Mouse (Mus musculus): Measurements from ENCODE around the gene Styx.
"Not testable (repeated sequence)": the region's sequence is repeated elsewhere in the genome, so short reads cannot be mapped to it uniquely, and the experiment has no call there.

Styx gene

DNA sequence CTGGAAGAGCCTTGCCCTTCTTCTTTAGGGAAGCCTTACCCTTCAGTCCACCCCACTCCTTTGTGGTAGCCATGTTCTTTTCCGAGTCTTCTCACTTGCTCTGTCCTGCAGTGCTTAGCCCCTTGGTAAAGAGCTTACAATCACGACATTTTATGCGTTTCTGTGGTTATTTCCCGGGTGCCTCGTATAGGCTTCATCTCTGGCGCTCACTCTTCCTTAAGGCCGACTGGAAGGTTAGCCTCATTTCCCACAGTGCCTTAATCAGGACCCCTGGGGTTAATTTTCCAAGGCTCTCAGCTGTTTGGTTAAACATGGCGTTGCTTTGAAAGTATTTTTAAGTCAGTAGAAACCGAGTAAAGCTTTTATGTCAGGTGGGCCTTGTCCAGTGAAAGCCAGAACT is 88.5 kb downstream of the Styx start:
- DNase-seq (ENCODE audit: low spot score), result no peak

GRCm38 (mm10) chr14:45441291-45441690 is 90.4 kb downstream of the Styx start:
- DNase-seq (ENCODE audit: low spot score), result no peak

- no peak for DNase-seq (ENCODE audit: low spot score)
These were observed 92.1 kb downstream of the Styx start for GRCm38 (mm10) chr14:45442781-45443560.

GRCm38 (mm10) chr14:45444870-45445269 is 94.0 kb downstream of the Styx start:
- no peak for DNase-seq (ENCODE audit: low spot score)

- no peak for DNase-seq (ENCODE audit: low spot score)
These were observed 94.6 kb downstream of the Styx start for GRCm38 (mm10) chr14:45445445-45445844.

GRCm38 (mm10) chr14:45446777-45447176 is 95.9 kb downstream of the Styx start:
- DNase-seq (ENCODE audit: low spot score), result no peak

- no peak for DNase-seq (ENCODE audit: low spot score)
These were observed 100.2 kb downstream of the Styx start for GRCm38 (mm10) chr14:45451090-45451489.

DNA sequence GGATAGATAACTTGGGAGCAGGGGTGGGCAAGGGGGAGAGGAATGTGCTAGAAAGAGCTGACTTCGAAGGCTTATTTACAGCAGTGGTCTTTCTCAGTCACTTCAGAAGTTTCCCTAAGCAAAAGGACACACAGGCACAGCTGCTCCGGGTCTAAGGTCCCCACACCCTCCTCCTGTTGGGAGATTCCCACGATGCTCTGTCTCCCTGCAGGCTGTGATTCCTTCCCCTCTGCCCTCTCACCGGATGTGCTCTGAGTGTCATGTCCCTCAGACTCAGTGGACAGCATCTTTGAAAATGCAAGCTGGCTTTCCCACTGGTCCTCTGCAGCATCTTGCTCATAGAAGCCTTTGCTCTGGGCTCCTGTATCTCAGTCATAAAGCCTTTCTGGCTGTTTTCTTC is 101.3 kb downstream of the Styx start:
- no peak for DNase-seq (ENCODE audit: low spot score)

GRCm38 (mm10) chr14:45452861-45453512 is 102.1 kb downstream of the Styx start:
- DNase-seq (ENCODE audit: low spot score), result no peak

GRCm38 (mm10) chr14:45453538-45454233 is 102.8 kb downstream of the Styx start:
- DNase-seq (ENCODE audit: low spot score), result peak; percentile 45

DNA sequence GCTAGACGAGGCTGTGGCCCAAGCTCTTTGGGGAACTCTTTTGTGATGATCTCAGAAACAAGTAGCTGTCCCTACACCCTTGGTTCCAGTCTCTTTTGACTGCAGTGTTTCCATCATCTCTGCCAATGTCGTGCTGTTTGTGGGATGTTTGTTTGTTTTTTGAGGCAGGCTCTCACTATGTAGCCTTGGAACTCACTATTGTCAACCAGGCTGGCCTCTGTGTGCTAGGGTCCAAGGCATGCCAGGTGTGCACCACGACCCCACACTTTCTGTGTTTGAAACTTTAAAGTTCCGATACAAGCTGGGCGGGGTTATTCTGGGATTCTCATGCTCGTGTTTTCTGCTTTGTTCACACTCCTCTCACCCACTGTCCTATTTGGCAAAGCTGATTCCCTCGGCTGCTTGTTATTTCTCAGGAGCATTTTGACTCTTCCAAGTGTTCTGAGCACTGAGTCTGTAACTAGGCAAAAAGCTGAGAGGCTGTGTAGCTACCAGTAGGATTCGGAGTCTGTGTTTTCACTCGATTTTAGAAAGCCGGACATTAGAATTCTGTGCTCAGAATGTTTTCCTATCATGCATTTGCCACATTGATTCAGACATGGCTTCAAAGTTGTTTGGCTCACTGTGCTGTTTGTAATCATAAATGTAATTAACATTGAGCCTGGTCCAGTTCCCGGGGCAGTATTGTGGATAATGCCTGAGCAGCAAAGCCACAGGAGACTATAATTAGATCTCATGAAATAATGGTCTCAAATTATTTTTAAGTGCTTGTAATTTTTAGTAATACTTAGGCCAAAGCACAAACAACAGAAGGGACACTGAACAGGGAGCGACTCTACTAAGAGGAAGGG is 105.0 kb downstream of the Styx start:
- peak; percentile 89 for DNase-seq (ENCODE audit: low spot score)

DNA sequence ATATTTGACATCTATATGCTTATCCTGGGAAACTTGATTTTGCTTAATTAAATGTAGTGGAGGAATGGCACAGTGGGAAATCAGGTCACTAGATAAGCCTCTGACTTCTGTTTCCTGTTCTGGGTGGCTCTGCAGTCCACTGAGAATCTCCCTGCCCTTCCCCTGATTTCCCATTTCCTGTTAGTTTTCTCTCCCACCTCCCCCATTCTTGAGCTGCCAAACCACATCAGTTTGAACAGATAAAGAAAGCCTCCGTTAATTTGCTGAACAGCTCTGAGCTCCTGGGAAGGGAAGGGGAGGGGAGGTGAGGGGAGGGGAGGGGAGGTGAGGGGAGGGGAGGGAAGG is 105.6 kb downstream of the Styx start:
- DNase-seq (ENCODE audit: low spot score), result peak; percentile 66

DNA sequence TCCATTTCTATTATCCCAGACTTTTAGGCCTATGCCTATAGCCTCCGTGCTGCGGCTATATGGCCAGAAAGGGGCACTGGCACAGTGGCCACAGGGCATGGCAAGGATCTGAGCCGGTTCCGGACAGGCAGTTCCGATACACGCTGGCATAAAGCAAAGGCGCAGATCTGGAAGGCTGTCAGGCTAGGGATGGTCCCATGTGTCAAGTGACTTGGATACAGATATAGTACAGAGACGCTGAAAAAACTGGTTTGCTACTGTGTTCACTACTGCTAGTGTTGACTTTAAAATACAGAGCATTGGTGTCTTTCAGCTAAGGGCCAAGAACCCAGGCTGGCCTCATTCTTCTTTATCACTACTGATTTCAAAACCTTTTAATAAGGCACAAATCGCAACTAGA is 106.1 kb downstream of the Styx start:
- DNase-seq (ENCODE audit: low spot score), result peak; percentile 21

- no peak for DNase-seq (ENCODE audit: low spot score)
These were observed 109.0 kb downstream of the Styx start for GRCm38 (mm10) chr14:45459877-45460276.

DNA sequence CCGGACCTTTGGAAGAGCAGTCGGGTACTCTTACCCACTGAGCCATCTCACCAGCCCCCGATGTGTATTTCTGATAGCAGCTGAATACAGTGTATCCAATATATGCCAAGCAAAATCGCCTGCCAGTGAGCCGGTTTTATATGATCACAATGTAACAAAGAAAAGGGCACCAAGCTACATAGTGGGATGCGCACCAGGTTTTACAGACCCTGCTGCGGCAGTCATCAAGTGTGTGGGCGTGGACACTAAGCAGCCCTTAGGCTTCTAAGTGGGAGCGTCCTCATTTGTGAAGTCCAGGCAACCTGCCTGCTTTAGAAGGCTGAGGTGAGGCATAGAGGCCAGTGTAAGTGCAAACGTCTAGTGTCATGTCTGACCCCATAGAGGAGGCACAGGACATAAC is 109.6 kb downstream of the Styx start:
- DNase-seq (ENCODE audit: low spot score), result no peak

- no peak for DNase-seq (ENCODE audit: low spot score)
These were observed 111.1 kb downstream of the Styx start for GRCm38 (mm10) chr14:45461945-45462344.

DNA sequence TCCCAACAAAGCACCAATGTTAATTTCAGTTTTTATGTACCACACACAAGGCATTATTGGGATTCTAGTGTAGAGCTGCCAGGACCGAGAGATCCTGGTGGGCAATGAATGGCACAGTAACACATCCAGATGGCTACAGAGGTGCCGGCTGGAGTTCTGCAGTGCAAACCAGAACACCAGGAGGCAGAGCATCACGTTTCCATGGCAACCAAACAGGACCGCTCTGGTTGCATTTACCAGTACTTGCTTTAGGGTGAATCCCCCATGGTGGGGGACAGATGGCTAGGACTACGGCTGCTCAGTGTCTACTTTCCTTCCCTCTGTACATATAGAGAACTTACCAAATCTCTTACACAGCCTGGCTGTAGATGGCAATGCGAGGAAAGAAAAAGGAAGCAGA is 111.5 kb downstream of the Styx start:
- DNase-seq (ENCODE audit: low spot score), result no peak

DNA sequence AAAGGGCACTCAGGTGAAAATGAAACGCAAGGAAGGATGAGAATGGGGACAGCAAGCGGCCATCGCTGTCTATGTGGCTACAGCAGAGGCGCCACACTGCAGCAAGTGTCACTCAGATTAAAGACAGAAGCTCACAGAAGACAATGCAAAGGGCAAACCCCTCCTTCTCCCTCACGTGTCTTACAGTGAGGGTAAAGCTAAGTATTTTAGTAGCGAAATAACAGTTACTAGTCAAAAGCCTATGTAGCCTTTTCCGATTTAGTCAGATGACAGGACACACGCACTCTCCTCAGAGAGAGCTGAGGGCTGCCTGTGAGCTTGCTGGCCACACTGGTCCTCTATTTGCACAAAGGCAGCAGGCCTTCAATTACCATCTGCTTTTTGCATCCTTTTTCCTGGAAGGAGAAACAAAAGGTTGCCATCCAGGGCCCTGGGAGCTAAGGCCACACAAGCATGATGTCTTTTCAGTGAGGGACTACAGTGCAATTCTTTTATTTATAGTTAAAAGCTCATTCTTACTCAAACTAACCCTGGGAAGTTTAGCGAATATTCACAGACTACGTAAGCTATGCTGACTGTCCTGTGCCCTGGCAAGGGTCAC is 112.1 kb downstream of the Styx start:
- DNase-seq (ENCODE audit: low spot score), result no peak

DNA sequence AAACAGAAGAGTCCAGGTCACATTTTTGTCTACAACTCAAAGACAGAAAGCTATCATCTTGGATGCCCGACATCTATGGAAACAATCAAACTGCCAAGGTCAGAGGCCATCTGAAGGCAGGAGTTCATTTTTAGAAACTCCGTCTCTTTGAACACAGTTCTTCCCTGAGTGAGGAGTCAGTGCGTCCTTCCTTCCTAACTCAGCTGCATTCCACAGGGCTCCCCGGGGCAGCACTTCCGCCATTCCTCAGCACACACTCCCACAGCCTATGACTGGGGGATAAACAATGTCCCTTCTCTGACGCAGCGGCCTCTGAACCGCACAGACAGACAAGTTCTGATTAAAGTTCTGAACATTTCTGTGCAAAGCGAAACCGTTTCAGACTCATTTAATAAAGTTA is 112.7 kb downstream of the Styx start:
- no peak for DNase-seq (ENCODE audit: low spot score)

DNA sequence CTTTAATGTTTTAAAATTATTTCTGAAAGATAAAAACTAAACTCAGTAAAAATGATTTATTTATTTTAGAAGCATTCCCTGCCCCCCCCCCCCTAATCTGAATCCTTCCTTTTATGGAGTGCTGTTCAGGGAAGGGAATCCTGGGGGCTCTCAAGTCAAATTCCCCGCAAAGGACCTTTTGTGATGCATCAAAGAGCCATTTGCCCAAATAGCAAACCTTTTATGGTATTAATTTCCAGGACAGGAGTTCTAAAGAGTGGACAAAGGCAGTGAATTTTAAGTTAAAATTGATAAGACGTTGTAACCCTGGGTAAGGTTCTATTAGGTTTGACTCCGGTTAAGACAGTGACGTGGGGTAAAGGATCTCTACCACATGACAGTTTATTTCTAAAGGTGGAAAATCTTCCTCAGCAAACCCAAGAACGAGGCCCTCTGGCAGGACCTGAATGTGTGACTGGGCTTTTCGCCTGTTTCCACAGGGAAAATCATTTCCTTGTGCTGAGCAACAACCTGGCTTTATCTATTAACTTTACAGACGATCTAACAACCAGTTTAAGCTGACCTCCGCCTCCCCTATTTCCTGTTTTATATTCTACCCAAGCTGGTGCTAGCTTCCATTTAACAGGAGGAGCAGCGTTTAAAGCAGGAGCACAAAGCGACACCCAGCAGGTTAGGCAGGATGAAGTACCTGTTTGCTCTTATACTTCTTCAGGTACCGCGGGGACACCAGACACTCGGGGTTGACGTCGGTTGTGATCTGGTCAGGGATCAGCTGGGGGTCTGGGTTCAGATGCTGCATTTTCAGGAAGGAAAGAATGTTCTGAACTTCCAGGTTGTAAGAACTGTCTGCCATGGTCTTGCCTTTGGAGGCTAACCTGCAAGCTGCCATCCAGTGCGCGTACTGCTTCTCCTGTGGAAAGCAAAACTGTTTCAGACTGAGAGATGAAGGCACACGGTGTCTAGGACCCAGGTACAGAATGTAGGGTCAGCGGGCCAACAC is 113.4 kb downstream of the Styx start:
- no peak for DNase-seq (ENCODE audit: low spot score)

- DNase-seq (ENCODE audit: low spot score), result not testable (repeated sequence)
These were observed 115.5 kb downstream of the Styx start for GRCm38 (mm10) chr14:45466371-45466770.

Measured in adipocyte (in vitro differentiated cells).